ENCODE assay signal across 25 mouse cellular contexts in genomic region chr2:140330508-140331306, GRCm38 (mm10). TPM values are rescaled to one million over a fixed set of nuclear protein-coding genes. Genes with fewer than 3 reads are reported as not detected.
DNase-seq lines count a peak whose midpoint lies in the region; ATAC-seq and TF ChIP-seq lines count a peak whose summit lies in the region.
"Had no signal": no experiment of that assay in that cellular context is flagged by ENCODE, and none has a peak within 500 bp of the region (broad histone marks: within the 10 kb centered on the region; RNA-seq: fewer than 3 reads in every experiment).

No protein-coding gene starts in this region.

- peak overlapping the region; percentile 33; the same call in 1 of the 2 replicates for H3K27ac ChIP-seq in lung, embryonic 14.5 days (ENCODE audit: low read depth)
- no peak overlapping the region; the same call in 1 of the 2 replicates for H3K27ac ChIP-seq in stomach, embryonic 14.5 days (ENCODE audit: low read length)
- H3K27ac ChIP-seq in stomach, postnatal 0 days (replicated peaks) = no peak overlapping the region
- H3K27ac ChIP-seq: embryonic facial prominence, embryonic 15.5 days; heart, embryonic 10.5 days; hindbrain, embryonic 12.5 days had no signal

- no peak overlapping the region for H3K4me3 ChIP-seq in lung, embryonic 14.5 days (ENCODE audit: low read depth, low read length)
- no peak overlapping the region for H3K4me3 ChIP-seq in stomach, embryonic 14.5 days (ENCODE audit: low read depth, low read length)
- H3K4me3 ChIP-seq in stomach, postnatal 0 days (ENCODE audit: low read depth, low read length) = no peak overlapping the region
- H3K4me3 ChIP-seq: embryonic facial prominence, embryonic 15.5 days; heart, embryonic 10.5 days; hindbrain, embryonic 12.5 days had no signal

- TF ChIP-seq EP300 in stomach, postnatal 0 days (optimal IDR thresholded peaks at IDR 0.05) = no peak

- H3K4me2 ChIP-seq in lung, embryonic 14.5 days = no peak overlapping the region
- no peak overlapping the region for H3K4me2 ChIP-seq in stomach, embryonic 14.5 days (replicated peaks; ENCODE audit: low read depth, low read length)
- H3K4me2 ChIP-seq in stomach, postnatal 0 days (replicated peaks; ENCODE audit: low read depth) = no peak overlapping the region
- H3K4me2 ChIP-seq: embryonic facial prominence, embryonic 15.5 days; hindbrain, embryonic 12.5 days had no signal

- no peaks in the 10 kb centered on the region for H3K36me3 ChIP-seq in lung, embryonic 14.5 days (ENCODE audit: insufficient read depth)
- H3K36me3 ChIP-seq in stomach, embryonic 14.5 days (ENCODE audit: control insufficient read depth, insufficient read depth, low read length) = no peaks in the 10 kb centered on the region
- no peaks in the 10 kb centered on the region for H3K36me3 ChIP-seq in stomach, postnatal 0 days (ENCODE audit: control insufficient read depth, insufficient read depth, low read length)
- H3K36me3 ChIP-seq: embryonic facial prominence, embryonic 15.5 days; heart, embryonic 10.5 days; hindbrain, embryonic 12.5 days had no signal

- ATAC-seq in lung, embryonic 14.5 days (ENCODE audit: insufficient read depth) = peak; percentile 90
- ATAC-seq in stomach, embryonic 14.5 days (ENCODE audit: insufficient number of reproducible peaks, insufficient read depth, low FRiP score, low read depth) = peak; percentile 14; the same call in 1 of the 2 replicates
- no peak for ATAC-seq in stomach, postnatal 0 days (ENCODE audit: low FRiP score, low TSS enrichment)
- ATAC-seq in inflammation-experienced regulatory T-cells, adult 6 months = no peak
- ATAC-seq: forebrain, embryonic 16.5 days; hindbrain, embryonic 16.5 days had no signal

- H3K9me3 ChIP-seq in lung, embryonic 14.5 days (ENCODE audit: low read depth, low read length) = no peaks in the 10 kb centered on the region
- no peaks in the 10 kb centered on the region for H3K9me3 ChIP-seq in stomach, embryonic 14.5 days (ENCODE audit: control insufficient read depth, low read depth, low read length)
- no peaks in the 10 kb centered on the region for H3K9me3 ChIP-seq in stomach, postnatal 0 days (ENCODE audit: control insufficient read depth, low read length)
- H3K9me3 ChIP-seq: embryonic facial prominence, embryonic 15.5 days; heart, embryonic 10.5 days; hindbrain, embryonic 12.5 days had no signal

- 36% methylated on average over 5 of the region's 5 CpGs for WGBS in lung, embryonic 14.5 days
- 42% methylated on average over 5 of the region's 5 CpGs for WGBS in stomach, embryonic 14.5 days
- WGBS in stomach, postnatal 0 days = 33% methylated on average over 5 of the region's 5 CpGs

- TF ChIP-seq CTCF in lung, embryonic 14.5 days (IDR thresholded peaks at IDR 0.05; ENCODE audit: low read depth) = no peak
- no peak for TF ChIP-seq CTCF in stomach, postnatal 0 days (IDR thresholded peaks at IDR 0.05; ENCODE audit: low read depth)

- no peaks in the 10 kb centered on the region for H3K27me3 ChIP-seq in lung, embryonic 14.5 days (ENCODE audit: insufficient read depth, low read length)
- no peaks in the 10 kb centered on the region for H3K27me3 ChIP-seq in stomach, embryonic 14.5 days (ENCODE audit: control insufficient read depth, insufficient read depth, low read length)
- no peaks in the 10 kb centered on the region for H3K27me3 ChIP-seq in stomach, postnatal 0 days (ENCODE audit: control insufficient read depth, insufficient read depth, low read length)
- H3K27me3 ChIP-seq: embryonic facial prominence, embryonic 15.5 days; hindbrain, embryonic 12.5 days had no signal

- DNase-seq in lung, embryonic 14.5 days = peak; percentile 69
- no peak for DNase-seq in lung, postnatal 4 days
- DNase-seq in stomach, postnatal 0 days (ENCODE audit: low spot score) = no peak
- peak; percentile 59 for DNase-seq in NIH3T3 (ENCODE audit: low read depth)
- no peak for DNase-seq in adrenal gland, adult 18-20 months (ENCODE audit: low spot score in 2 of 2)
- DNase-seq: adrenal gland, postnatal 14 days; cerebellum, adult 18-20 months; cerebellum, adult 9-11 months; cerebellum, postnatal 36 days; gastrocnemius, postnatal 10 days; heart, adult 18-20 months; heart, postnatal 10 days; heart, postnatal 4 days had no signal

- H3K9ac ChIP-seq in lung, embryonic 14.5 days = no peak overlapping the region
- H3K9ac ChIP-seq in stomach, embryonic 14.5 days (replicated peaks; ENCODE audit: low read depth, low read length) = no peak overlapping the region
- no peak overlapping the region for H3K9ac ChIP-seq in stomach, postnatal 0 days (ENCODE audit: low read length)
- H3K9ac ChIP-seq: embryonic facial prominence, embryonic 15.5 days; hindbrain, embryonic 12.5 days had no signal

- no peaks in the 10 kb centered on the region for H3K4me1 ChIP-seq in lung, embryonic 14.5 days (ENCODE audit: insufficient read depth)
- no peaks in the 10 kb centered on the region for H3K4me1 ChIP-seq in stomach, embryonic 14.5 days (ENCODE audit: control insufficient read depth, insufficient read depth, low read length)
- no peaks in the 10 kb centered on the region for H3K4me1 ChIP-seq in stomach, postnatal 0 days (replicated peaks; ENCODE audit: control insufficient read depth, insufficient read depth)
- H3K4me1 ChIP-seq: embryonic facial prominence, embryonic 15.5 days; heart, embryonic 10.5 days; hindbrain, embryonic 12.5 days had no signal

RNA-seq across cellular contexts. Expression of gene Sel1l2, which starts 58.8 kb away (rescaled TPM):
- polyA plus RNA-seq in lung, embryonic 14.5 days (2014; fragmentation: Nextera tagmentation; extraction: Ambion mirVana) = not detected in 2 replicates
- polyA plus RNA-seq in stomach, embryonic 14.5 days (2014; fragmentation: Nextera tagmentation; extraction: Ambion mirVana) = not detected in 2 replicates
- not detected in 2 replicates for polyA plus RNA-seq in stomach, postnatal 0 days (2015; fragmentation: Nextera tagmentation; extraction: Ambion mirVana)
- not detected for polyA plus RNA-seq in inflammation-experienced regulatory T-cells, adult 6 months (2017; shearing (Covaris generic))
- not detected for total RNA-seq in adrenal gland, adult 18-20 months (2021)
- total RNA-seq: adrenal gland, postnatal 14 days; ES-E14; gastrocnemius, postnatal 4 days; heart, adult 18-20 months; heart, postnatal 10 days; heart, postnatal 4 days had no signal
- polyA plus RNA-seq: embryonic facial prominence, embryonic 15.5 days; forebrain, embryonic 11.5 days; forebrain, embryonic 16.5 days; frontal cortex, adult 2 months; heart, embryonic 10.5 days; heart, embryonic 14.5 days; hindbrain, embryonic 12.5 days; hindbrain, embryonic 16.5 days had no signal

Comparison
In these comparisons a context has a peak if more than half of its experiments do, and no peak if none do; other contexts are left out.
1. ATAC-seq: peak in lung, embryonic 14.5 days (single experiment) and stomach, embryonic 14.5 days (single experiment); none in stomach, postnatal 0 days (single experiment) and inflammation-experienced regulatory T-cells, adult 6 months (single experiment).
2. DNase-seq: peak in lung, embryonic 14.5 days (single experiment) and NIH3T3 (single experiment); none in lung, postnatal 4 days (0 of 2), stomach, postnatal 0 days (single experiment) and adrenal gland, adult 18-20 months (0 of 2).